ENCODE assay signal across 34 mouse cellular contexts in genomic region chr9:111363656-111364055, GRCm38 (mm10). TPM values are rescaled to one million over a fixed set of nuclear protein-coding genes. Genes with fewer than 3 reads are reported as not detected.
"Had no signal": no experiment of that assay in that cellular context is flagged by ENCODE, and none has a peak within 500 bp of the region (broad histone marks: within the 10 kb centered on the region; RNA-seq: fewer than 3 reads in every experiment).

No protein-coding gene starts in this region.

- DNase-seq: heart, postnatal 10 days; heart, postnatal 14 days; heart, postnatal 36 days; kidney, adult 11 months; kidney, adult 18-20 months; kidney, adult 2 months; kidney, adult 8-10 months; kidney, adult 9 months; kidney, postnatal 14 days; kidney, postnatal 25 days; kidney, postnatal 36 days; kidney, postnatal 4 days; layer of hippocampus, adult 9-11 months; layer of hippocampus, postnatal 36 days had no signal

- H3K4me3 ChIP-seq: heart, embryonic 10.5 days; heart, embryonic 12.5 days; heart, embryonic 13.5 days; heart, embryonic 15.5 days; hindbrain, embryonic 10.5 days; hindbrain, embryonic 12.5 days; hindbrain, embryonic 13.5 days; hindbrain, embryonic 15.5 days; intestine, embryonic 15.5 days; kidney, embryonic 15.5 days; layer of hippocampus, adult 2 months; left cerebral cortex, adult 2 months had no signal

- H3K4me1 ChIP-seq: heart, embryonic 10.5 days; heart, embryonic 12.5 days; heart, embryonic 15.5 days; hindbrain, embryonic 10.5 days; hindbrain, embryonic 12.5 days; hindbrain, embryonic 13.5 days; hindbrain, embryonic 15.5 days; intestine, embryonic 15.5 days had no signal

- H3K36me3 ChIP-seq: heart, embryonic 10.5 days; heart, embryonic 12.5 days; heart, embryonic 13.5 days; heart, embryonic 15.5 days; hindbrain, embryonic 10.5 days; hindbrain, embryonic 12.5 days; intestine, embryonic 15.5 days; kidney, embryonic 15.5 days had no signal

- H3K9me3 ChIP-seq: heart, embryonic 10.5 days; heart, embryonic 12.5 days; heart, embryonic 13.5 days; heart, embryonic 15.5 days; hindbrain, embryonic 10.5 days; hindbrain, embryonic 12.5 days; hindbrain, embryonic 13.5 days; hindbrain, embryonic 15.5 days; intestine, embryonic 15.5 days; kidney, embryonic 15.5 days had no signal

- H3K27ac ChIP-seq: heart, embryonic 10.5 days; heart, embryonic 13.5 days; heart, embryonic 15.5 days; hindbrain, embryonic 10.5 days; hindbrain, embryonic 12.5 days; hindbrain, embryonic 13.5 days; hindbrain, embryonic 14.5 days; hindbrain, embryonic 15.5 days; hindbrain, postnatal 0 days; intestine, embryonic 15.5 days; kidney, embryonic 15.5 days; kidney, postnatal 0 days; layer of hippocampus, adult 2 months; left cerebral cortex, adult 2 months had no signal

- H3K27me3 ChIP-seq: heart, embryonic 13.5 days; heart, embryonic 15.5 days; hindbrain, embryonic 12.5 days; hindbrain, embryonic 15.5 days; intestine, embryonic 15.5 days; kidney, embryonic 15.5 days had no signal

RNA-seq across cellular contexts. Expression of gene Trank1, which starts 52.1 kb away (rescaled TPM):
- total RNA-seq: heart, postnatal 14 days; heart, postnatal 25 days; heart, postnatal 36 days; hematopoietic stem cell, adult 5-6 weeks had no signal
- polyA plus RNA-seq: heart, embryonic 15.5 days; heart, embryonic 16.5 days; heart, postnatal 0 days; inflammation-experienced regulatory T-cells, adult 6 months had no signal
